Mouse (Mus musculus): ENCODE data around the gene Zfp655.

DNA sequence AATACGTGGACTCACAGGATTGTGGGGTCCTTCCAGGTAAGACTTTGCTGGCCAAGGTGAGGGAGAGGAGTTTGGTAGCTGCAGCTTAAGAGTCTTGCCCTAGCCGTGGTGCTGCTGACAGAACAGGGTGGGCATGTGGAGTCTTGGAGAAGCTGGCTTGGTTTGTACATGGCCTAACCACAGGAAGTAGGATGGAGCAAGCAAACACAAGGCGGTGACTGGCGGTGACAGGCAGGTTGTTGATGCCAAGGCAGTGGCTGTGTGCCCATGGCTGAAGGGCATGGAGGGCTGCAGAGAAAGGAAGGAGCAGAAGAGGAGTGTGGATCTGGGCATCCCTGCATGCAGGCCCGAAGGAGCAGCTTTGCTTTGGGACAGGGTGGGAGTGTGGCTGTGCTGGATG lies 56.9 kb downstream of the Zfp655 start:
- no peak for TF ChIP-seq SMC3 (IDR thresholded peaks at IDR 0.05; ENCODE audit: low read depth, low read length)
- TF ChIP-seq ZMIZ1 (IDR thresholded peaks at IDR 0.05; ENCODE audit: low read depth, low read length): no peak
- TF ChIP-seq CTCF (conservative IDR thresholded peaks at IDR 0.05 in 1 of 2, IDR thresholded peaks at IDR 0.05 in 1 of 2; ENCODE audit: low read depth in 2 of 2, low read length in 2 of 2): no peak
- no peak for TF ChIP-seq POLR2A (IDR thresholded peaks at IDR 0.05; ENCODE audit: low read depth, low read length)
- TF ChIP-seq NELFE (IDR thresholded peaks at IDR 0.05; ENCODE audit: low read depth, low read length): no peak
